Mouse (Mus musculus) liver, adult 2 months (tissue): ENCODE measurements at regions not wholly inside any gene's neighbourhood (a gene's known extent, or its start where the extent isn't known, plus 50 kb on each side); places are given as distances from the start of the nearest gene placed in this dataset.

Source experiments
- DNase-seq: peaks from one replicate; pipeline ENCODE4 v3.0.0-alpha.2; 2011; ENCODE audit warnings: low read depth, low spot score; ENCODE audit errors: extremely low read depth
- H3K27ac ChIP-seq: fragments of 200-500 bp; replicated peaks from 2 replicates; pipeline ENCODE4 v1.5.1; 2012; ENCODE audit warnings: low read depth, mild to moderate bottlenecking, control low read depth, inconsistent platforms, low read length; ENCODE audit not compliant: insufficient read depth
- H3K27me3 ChIP-seq: fragments of 200-500 bp; 2 replicates; pipeline ENCODE4 v1.6.1; 2012; ENCODE audit warnings: mild to moderate bottlenecking, moderate library complexity, low read length, inconsistent platforms; ENCODE audit not compliant: control insufficient read depth, insufficient read depth
- H3K36me3 ChIP-seq: fragments of 200-500 bp; 2 replicates; pipeline ENCODE4 v1.6.1; 2012; ENCODE audit warnings: low read length, inconsistent platforms; ENCODE audit not compliant: control insufficient read depth, insufficient read depth
- H3K4me1 ChIP-seq: fragments of 200-500 bp; 2 replicates; pipeline ENCODE4 v1.6.1; 2011; ENCODE audit warnings: low read length; ENCODE audit not compliant: control insufficient read depth, insufficient read depth
- H3K4me3 ChIP-seq: fragments of 200-500 bp; 2 replicates; pipeline ENCODE4 v1.5.1; 2011; ENCODE audit warnings: low read depth, mild to moderate bottlenecking, control low read depth, low read length, moderate library complexity; ENCODE audit not compliant: insufficient read depth
- H3K79me2 ChIP-seq: fragments of 200-500 bp; 2 replicates; pipeline ENCODE4 v1.6.1; 2012; ENCODE audit warnings: inconsistent platforms, mild to moderate bottlenecking, low read length, moderate library complexity; ENCODE audit not compliant: control insufficient read depth, insufficient read depth
- H3K9ac ChIP-seq: fragments of 200-500 bp; 2 replicates; pipeline ENCODE4 v1.6.1; 2012; ENCODE audit warnings: low read depth, mild to moderate bottlenecking, control low read depth, inconsistent platforms, low read length
- CTCF ChIP-seq: fragments of 200-500 bp; IDR thresholded peaks from 2 replicates; pipeline ENCODE4 v1.5.1; 2011; ENCODE audit warnings: low read depth, low read length, control low read depth
- POLR2A ChIP-seq: fragments of 200-500 bp; IDR thresholded peaks from 2 replicates; pipeline ENCODE4 v1.6.1; 2011; ENCODE audit warnings: low read length, control low read depth; ENCODE audit not compliant: insufficient read depth; ENCODE audit errors: extremely low read depth
- WGBS: fragments of 180-500 bp; shearing (Covaris S2); methylation state at CpG from one replicate; pipeline ENCODE4 v1.1.7; 2018; 5-methylcytosine and 5-hydroxymethylcytosine counted together

DNA sequence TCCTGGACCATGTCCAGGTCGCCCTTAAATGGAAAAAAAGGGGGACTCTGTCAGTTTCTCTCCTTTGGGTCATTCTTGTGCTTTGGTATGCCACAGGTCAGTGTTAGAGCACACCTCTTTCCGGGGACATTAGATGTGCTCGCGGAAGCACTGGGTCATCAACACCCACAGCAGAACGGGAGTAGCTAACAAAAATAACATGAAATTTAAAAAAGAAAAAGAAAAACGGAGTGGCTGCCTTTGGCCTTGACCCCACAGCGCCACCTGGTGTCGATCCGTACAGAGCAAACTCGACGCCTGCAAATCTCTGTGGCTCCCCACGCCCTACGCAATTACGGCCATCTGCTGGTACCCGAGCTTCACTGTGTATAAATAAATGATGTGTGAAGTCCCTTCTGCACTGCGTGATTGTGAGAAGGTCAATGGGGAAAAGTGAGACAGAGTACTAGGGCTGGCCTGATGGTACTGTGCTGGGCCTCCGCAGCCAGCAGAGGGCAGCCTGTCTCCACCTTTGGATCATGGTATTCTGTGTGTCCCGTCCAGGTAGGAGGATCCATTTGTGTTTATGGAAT, 99.0 kb upstream of the Slc7a12 start:
- peak; percentile 90 for TF ChIP-seq CTCF
- TF ChIP-seq POLR2A = no peak
- Histone ChIP-seq H3K4me1 (no peaks in the 10 kb centered on the region), H3K36me3 (no peaks in the 10 kb centered on the region), H3K27ac (no peak overlapping the region), H3K27me3 (no peaks in the 10 kb centered on the region), H3K9ac (peak overlapping the region; percentile 43; the same call in 1 of the 2 replicates), H3K79me2 (no peaks in the 10 kb centered on the region), H3K4me3 (peak overlapping the region; percentile 41)
- peak; percentile 62 for DNase-seq
- 8% methylated on average over 18 of the region's 18 CpGs for WGBS

DNA sequence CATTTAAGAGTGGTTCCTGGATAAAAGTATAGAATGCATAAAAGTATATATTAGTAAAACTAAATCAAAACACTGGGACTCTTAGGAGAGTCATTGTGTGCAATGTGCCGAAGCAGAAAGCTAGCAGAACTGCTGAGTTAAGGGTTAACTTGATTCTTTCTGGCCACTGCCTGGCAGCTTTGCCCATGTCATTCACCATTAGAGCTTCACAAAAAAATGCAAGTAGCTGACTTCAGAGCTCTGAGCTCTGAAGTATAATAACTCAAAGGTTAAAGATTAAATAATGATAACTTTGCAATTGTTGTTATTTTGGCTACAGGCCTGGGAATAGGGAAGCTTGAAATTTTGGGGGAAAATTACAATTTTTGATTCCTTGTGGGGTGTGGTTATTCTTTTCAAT, 89.8 kb upstream of the Slc7a12 start:
- WGBS = 77% methylated on average over 1 of the region's 1 CpGs
- Histone ChIP-seq H3K27me3 (no peaks in the 10 kb centered on the region), H3K4me1 (no peaks in the 10 kb centered on the region), H3K79me2 (no peaks in the 10 kb centered on the region), H3K36me3 (no peaks in the 10 kb centered on the region), H3K4me3 (no peak overlapping the region), H3K27ac (no peak overlapping the region), H3K9ac (no peak overlapping the region)
- TF ChIP-seq POLR2A (no peak), CTCF (no peak)
- DNase-seq = no peak

DNA sequence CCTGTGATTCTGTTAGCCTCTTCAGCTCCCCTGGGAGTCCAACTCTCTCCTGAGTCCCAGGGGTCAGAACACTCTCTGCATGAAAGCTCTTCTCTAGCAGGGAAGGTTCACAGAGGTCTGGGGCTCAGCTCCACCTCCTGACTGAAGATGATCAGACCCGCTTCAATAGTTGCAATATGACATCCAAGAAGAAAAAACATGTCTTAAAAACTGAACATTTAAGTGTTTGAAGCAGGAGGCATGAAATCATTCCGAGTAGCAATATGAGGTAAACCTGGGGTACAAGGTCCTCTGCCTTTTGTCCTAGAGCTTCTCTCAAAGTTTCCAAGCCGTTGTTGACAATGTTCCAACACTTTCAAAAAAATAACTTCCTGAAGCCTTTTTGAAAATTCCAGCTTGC, 81.8 kb upstream of the Slc7a12 start:
- Histone ChIP-seq H3K27ac (no peak overlapping the region), H3K36me3 (no peaks in the 10 kb centered on the region), H3K9ac (no peak overlapping the region), H3K4me1 (no peaks in the 10 kb centered on the region), H3K79me2 (no peaks in the 10 kb centered on the region), H3K27me3 (no peaks in the 10 kb centered on the region), H3K4me3 (no peak overlapping the region)
- WGBS = 83% methylated on average over 3 of the region's 3 CpGs
- DNase-seq = peak; percentile 30
- TF ChIP-seq POLR2A (no peak), CTCF (no peak)

DNA sequence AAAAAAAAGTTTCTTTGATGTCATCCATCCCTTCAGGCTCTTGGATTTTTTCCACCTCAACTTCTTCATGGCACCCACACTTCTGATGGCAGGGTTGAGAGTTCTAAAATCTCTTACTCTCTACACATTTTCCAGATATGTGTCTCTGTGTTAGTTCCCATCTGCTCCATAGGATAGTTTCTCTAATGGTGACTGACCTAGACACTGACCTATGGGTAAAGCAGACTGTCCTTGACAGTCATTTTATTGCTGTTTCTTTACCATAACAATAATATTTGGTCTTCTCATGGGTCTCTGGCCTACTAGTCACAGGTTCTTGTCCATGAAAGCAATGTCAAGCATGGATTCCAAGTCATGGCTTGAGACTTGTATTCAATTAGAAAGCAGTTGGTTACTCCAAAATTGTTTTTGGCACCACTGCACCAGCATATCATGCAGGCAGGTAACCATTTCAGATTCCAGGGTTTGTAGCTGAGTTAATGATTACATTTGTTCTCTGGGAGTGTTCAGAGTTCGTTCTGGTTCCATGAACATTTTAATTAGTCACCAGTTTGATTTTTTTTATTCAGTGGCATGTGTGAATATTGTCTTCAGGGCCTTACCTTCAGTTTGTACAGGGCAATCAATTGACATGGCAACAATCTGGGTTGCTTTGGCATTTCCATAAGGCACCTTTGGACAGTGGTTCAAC, 71.9 kb upstream of the Slc7a12 start:
- H3K9ac ChIP-seq = no peak overlapping the region
- no peak for TF ChIP-seq CTCF
- TF ChIP-seq POLR2A = no peak

More for the DNA sequence above, 71.9 kb upstream of the Slc7a12 start:
- peak; percentile 92 for DNase-seq
- no peaks in the 10 kb centered on the region for H3K79me2 ChIP-seq
- H3K4me3 ChIP-seq = no peak overlapping the region
- H3K4me1 ChIP-seq = peaks cover 8% of the 10 kb centered on the region; the same call in 1 of the 2 replicates
- no peaks in the 10 kb centered on the region for H3K36me3 ChIP-seq
- H3K27ac ChIP-seq = peak overlapping the region; percentile 55; the same call in 1 of the 2 replicates
- H3K27me3 ChIP-seq = no peaks in the 10 kb centered on the region
- WGBS = 14% methylated on average over 1 of the region's 1 CpGs
